Mouse (Mus musculus) layer of hippocampus, adult 9-10 months (tissue): ENCODE measurements at regions not wholly inside any gene's neighbourhood (a gene's known extent, or its start where the extent isn't known, plus 50 kb on each side); places are given as distances from the start of the nearest gene placed in this dataset.

Experiments
- DNase-seq: peaks from one replicate; pipeline ENCODE4 v3.0.0; 2022; ENCODE audit warnings: low spot score

DNA sequence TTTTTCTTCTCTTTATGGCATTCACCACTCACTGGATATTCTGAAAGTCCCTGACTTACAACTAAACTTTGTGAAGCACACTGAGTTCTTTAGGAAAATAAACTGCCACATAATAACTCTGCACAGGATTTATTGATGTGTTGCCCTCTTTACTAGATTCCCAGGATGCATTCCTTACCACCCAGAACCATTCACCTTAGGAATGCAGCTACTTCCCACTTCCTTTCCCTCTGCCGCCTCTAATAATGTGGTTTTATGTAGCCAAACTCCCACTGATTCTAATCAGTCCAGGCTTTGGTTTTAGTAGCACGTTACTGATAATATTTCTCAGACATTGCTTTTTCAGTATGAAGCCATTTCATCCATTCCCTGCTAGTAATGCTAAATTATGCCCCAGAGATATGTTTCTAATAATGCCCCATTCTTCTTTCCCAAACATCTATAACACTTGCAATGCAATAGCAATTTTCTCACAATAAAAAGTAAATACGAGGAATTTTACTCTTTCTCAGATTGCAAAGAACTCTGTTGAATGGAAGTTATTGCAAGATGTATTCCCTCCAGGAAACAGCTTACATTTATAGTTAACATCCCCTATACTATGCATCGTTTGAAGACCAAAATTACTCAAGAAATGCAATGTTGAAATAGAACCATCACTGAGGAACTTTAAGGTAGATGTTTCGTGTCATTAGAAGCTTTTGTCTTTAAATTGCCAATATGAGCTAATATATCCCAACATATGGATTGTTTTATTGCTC is 145.2 kb upstream of the Zpld1 start:
- no peak for DNase-seq

DNA sequence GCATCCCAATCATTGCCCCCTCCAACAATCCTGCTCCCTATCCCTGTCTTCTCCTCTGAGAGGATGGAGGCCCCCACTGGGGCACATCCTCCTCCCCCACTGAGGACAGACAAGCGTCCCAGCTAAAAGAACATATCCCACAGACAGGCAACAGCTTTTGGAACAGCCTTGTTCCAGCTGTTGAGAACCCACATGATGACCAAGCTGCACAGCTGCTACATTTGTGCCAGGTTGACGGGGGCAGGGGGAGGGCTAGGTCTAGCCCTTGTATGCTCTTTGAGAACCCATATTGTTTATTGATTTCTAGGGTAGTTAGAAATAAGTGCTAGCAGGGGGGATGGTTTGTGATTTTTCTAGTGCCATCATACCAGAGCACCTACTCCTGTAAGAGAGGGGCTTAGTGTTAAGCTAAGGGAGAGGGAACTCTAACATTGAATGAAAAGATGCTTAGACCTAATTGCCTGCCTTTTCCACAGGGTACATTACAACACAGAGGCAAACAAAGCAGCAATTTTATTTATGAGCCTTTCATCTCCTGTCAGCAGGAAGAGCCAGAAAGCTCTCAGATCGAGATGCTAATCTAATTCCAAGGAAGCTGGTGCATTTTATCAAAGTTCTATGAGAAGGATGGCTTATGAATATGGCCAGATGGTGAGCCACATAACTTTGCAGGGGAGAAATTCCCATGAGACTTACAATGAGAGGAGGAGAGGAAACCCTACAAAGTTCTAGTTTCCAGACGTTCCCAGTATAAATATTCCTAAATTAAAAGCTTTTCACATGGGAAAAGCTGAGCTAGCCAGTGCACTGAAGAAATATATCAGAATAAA is 137.6 kb upstream of the Zpld1 start:
- DNase-seq = no peak

DNA sequence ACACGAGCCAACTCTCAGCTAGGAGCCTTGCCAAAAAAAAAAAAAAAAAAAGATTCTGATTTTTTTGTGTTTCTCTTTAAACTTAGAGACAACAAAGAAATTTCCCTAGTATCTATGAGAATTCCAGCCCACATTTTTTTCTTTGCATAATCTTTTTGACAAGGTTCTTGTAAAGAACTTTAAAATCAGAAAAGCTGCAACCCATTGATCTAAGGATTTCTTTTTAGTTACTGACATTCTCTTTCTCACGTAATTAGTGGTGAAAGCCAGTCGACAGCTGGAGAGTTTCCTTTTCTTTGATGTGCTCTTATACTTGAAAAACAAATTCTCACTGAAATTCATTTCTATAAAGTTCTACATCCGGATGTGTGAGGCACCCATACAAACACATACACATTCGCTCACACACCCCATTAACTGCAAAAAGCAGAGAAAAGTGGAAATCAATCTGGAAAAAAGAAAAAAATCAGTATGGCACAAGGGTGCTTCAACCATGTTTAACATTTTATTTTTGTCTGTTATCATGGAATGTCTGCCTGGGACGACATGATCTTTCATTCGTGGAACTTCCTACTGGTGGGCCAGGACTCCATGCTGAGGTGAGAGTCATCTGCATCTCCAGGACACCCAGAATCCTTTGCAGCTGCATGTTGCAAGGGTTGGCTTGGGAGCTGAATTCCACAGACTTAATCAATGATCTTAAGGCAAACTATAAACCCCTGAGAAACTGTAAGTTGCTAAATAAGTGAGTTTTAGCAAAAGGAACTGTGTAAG is 124.0 kb upstream of the Zpld1 start:
- DNase-seq = no peak

DNA sequence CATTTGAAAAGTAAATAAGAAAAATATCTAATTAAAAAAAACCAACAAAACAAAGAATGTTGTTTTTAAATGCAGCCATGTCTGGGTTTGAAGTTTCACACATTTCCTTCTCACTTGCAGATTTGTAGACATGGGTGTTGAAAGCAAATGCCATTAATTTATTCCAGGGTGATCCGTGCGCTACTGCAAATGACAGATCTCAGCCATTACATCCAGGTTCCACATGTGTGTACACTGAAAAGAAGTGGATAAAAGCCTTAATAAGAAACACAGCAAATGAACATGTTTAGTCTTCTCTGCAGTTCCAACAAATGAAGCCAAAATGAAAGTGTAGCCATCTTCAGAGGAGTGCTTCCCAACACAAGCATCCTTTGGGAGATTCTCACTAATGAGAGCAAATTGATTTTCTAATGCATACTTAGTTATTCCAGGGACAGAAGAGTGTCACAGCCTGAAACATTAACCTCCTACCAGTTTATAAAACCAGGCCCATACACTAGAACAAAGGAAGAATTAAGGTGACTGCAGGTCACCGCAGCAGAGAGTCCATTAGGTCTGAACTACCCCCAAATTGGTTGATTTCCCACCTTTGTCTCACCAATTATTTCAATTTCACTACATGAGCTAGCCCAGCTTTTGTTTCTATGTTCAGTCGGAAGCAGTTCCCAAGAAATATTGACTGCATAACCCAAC is 123.2 kb upstream of the Zpld1 start:
- no peak for DNase-seq

DNA sequence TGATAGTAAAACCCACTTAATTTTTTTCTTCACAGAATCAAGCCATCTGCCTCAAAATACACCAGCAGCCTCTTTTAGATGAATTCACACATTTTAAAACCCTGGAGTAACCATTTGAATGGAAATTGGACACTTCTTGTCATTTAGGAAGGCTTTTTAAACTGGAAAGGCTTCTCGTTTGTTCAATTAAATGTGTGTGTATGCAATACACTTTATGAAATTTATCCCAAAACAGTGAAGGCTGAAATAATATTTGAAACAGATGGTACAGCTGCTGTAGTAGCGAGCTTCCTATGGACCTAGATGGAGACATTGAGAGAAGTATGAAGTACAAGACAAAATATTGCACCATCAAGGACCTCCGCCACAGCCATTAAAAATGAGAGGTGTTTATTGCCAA is 121.1 kb upstream of the Zpld1 start:
- no peak for DNase-seq

DNA sequence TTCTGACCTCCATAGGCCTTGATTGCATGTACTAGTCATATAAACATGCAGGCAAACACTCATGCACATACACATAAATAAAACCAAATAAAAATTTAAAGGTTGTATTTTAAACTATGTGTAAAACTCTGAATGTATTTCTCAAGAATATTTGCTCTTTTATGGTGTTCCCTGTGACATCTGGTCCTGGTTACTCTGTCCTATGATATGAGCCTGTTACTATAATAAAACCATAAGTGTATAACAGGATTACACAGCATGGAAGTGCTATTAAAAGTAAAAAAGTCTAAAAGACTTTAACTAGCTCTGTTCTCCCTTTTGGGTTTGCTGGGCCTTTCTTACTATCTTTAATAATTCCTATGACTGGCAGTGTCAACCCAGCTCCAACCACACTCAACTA is 103.0 kb upstream of the Zpld1 start:
- no peak for DNase-seq

DNA sequence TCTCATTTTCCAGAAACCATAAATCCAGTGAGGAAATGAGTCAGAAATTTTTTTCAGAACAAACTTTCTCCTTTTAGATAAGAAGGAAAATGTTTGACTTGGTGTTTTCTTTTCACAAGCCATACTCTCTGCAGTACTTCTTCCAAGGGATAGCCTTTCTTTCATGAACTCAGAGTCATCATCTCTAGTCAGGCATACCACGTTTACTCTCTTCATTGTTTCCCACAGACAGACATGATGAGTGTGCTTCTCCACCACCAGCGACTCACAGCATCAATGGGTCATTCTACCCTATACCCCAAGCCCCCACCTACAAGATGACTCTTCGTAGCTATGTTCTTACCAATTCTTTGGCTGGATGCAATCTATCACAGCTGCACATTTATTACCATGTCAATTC is 97.1 kb upstream of the Zpld1 start:
- no peak for DNase-seq

DNA sequence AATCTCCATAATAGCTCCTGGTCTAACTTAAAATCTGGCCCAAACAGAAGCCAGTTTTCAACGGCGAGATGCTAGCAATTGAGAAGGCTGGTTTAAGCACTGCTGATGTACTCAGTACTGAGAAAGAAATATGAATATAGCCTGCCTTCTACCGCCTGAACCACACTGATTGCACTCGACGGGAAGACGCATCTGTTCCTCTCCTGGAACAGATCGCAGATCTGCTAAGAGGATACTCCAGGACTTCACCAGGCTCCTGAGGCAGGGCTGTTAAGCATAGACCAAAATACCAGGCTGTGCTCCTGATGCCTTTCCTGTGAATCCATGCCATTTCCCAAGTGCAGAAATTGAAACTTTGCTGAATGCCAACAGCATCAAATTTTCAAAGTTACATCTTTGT is 92.6 kb upstream of the Zpld1 start:
- no peak for DNase-seq

DNA sequence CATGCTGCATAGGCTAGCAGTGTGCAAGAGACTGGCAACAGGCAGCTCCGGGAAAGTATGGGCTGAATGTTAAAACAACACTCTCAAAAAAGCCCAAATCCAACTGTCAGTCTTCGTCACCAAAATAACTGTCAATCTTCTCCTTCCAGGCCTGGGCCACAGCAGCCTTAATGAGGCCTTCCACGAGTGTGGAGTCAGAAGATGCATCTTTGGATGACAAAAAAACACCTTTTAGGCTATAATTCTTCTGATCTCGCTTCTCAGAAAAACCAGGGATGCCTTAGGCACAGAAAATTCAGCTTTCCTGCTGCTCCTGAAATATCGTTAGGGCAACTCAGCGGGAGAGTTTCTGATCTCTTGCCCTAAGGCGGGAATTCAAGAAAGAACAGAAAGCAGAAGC is 82.2 kb upstream of the Zpld1 start:
- no peak for DNase-seq

DNA sequence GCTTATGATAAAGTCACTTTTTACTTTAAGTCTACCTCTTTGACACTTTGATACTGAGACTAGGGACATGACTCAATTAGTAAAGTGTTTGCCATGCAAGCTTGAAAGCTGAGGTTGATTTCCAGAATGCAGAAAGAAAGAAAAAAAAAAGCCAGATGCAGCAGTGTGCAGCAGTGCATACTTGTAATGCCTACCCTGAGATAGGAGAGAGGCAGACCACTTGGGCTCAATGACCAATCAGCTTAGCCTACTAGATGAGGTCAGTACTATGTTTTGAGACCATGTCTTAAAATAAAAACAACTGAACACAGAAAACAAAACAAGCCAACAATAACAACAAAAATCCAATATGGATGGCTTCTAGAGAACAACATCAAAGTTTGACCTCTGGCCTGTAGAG is 81.4 kb upstream of the Zpld1 start:
- no peak for DNase-seq

DNA sequence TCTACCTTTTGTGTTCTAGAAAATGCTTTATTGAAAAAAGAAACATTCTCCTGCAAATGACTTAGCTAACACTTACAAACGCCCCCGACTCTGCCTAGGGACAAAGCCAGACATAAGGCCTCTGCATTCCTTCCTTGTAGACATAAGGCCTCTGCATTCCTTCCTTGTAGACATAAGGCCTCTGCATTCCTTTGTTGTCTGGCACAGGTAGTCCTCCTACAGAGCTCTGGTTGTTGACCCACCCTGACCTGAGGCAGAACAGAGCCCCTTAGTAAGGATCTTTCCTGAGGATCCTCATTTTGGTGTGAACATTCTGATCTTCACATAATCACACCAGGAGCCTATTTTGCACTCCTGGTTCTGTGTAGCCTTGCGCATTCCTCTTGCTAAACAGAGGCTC is 80.9 kb upstream of the Zpld1 start:
- DNase-seq = no peak

DNA sequence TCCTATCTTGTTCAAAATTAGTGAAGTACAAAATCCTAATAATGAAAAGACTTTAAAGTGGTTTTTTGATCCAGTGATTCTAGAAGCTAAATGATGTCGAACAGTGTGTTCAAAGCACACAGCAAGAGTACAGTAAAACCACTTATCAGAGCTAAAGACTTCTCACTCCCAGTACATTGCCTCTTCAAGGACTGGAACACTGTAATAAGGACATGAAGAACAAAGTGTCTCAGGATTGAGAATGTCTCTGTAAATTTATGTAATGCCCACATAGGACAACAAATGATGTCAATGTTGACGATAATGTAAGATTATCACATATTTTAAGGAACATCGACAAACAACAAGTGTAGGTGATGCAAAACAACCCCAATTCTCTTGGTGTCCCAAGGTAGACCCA is 78.1 kb upstream of the Zpld1 start:
- no peak for DNase-seq

DNA sequence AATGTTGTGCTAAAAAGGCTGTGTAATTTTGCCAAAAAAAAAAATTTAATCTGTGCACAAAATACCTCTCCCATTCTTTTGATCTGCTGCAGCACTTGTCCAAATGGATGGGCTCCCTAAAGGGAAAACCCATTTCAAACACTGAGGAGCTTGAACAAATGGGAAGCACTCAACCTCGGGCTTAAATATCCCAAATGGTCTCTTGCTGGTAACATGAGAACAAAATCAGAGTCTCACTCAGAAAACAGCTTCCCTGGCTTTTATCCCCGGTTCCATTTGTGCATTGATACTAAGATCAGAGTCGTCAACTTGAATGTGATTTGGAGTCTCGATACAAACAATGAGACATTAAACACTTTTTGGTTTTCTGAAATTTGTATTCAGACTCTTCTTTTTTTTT is 59.9 kb upstream of the Zpld1 start:
- no peak for DNase-seq

DNA sequence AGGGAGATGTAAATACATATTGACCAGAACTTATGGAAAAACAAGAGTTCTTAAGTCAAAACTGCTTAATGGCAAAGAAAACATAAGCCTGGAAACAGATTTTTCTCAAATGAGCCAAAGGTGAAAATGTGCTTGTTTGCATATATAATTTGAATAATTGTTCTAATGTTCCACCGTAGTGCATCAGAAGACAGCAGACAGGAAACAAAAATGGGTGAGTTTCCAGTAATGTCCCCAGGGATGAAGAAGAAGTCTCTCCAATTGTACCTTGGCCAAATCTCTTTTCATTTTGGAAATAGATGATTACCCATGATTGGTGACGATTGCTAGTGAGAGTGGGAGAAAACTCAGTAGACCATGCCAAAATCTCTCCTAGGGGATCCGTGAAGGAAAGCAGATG is 58.3 kb upstream of the Zpld1 start:
- no peak for DNase-seq
